Mouse (Mus musculus) frontal cortex, adult (tissue): ENCODE results near the gene Tmem106c.
A peak's percentile ranks its signal among the peaks of the same experiment; 100 is the strongest.

Experiments used
- ATAC-seq: cut with Nextera tagmentation; 2 replicates; pipeline ENCODE4 v1.9.2; 2017; ENCODE audit warnings: mild to moderate bottlenecking, moderate library complexity, mixed read lengths; ENCODE audit not compliant: low TSS enrichment

Gene Tmem106c

GRCm38 (mm10) chr15:97963989-97964835, at the start of gene Tmem106c:
Gene Tmem106c, plus strand, starts transcription at chr15:97964200.
- ATAC-seq, result peak; percentile 97

DNA sequence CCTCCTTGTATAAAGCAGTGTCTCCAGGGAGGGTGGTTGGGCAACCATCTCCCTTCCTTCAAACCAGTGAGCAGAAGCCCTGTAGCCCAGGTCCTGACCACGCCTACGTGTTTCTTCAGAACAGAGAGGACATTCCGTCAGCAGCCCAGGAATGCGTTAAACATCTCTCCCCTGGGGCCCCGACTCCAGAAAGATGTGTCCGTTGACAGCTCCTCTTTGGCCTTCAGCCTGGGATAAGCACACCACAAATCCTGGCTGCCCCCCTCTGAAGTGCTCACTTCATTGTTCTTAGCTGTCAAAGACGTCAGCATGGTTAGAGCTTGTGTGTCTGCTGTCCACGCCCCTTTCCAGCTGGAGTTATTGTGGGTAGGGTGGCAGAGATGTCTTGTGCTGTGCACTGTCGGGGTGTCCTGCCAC, 49.7 kb upstream of the Tmem106c start:
- ATAC-seq, result no peak

GRCm38 (mm10) chr15:97917994-97918393, 46.0 kb upstream of the Tmem106c start:
- no peak for ATAC-seq

- no peak for ATAC-seq
These were observed 44.8 kb upstream of the Tmem106c start for GRCm38 (mm10) chr15:97919217-97919616.

DNA sequence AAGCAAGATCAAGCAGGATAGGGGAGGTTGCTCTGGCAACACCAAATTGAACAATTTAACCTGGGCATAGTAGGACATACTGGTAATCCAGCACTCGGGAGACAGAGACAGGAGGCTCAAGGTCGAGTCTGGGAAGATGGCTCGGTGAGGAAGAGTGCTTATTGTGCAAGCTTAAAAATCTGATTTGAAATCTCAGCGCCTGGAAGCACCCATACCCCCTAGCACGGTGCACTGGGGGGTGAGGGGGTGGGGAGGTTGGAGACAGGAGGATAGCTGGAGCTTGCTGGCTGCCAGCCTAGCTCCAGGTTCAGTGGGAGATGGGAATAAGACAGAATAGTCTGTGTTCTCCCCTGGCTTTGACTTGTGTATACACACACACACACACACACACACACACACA, 43.7 kb upstream of the Tmem106c start:
- ATAC-seq, result no peak

DNA sequence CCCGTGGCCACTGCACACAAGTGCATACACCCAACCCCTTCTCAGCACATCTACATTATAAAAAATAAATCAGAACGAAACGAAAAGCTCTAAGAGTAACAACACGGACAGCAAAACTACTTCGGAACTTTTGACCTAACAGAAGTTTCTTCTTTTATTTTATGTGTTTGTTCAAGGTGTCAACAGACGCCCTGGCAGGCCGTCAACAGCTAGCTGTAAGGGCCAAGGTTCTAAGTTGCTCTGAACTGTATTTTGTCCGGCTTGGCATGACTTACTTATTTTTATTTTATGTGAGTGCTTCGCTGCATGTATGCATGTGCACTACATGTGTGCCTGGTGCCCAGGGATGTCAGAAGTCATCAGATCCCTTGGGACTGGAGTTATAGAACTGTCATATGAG, 42.2 kb upstream of the Tmem106c start:
- no peak for ATAC-seq

DNA sequence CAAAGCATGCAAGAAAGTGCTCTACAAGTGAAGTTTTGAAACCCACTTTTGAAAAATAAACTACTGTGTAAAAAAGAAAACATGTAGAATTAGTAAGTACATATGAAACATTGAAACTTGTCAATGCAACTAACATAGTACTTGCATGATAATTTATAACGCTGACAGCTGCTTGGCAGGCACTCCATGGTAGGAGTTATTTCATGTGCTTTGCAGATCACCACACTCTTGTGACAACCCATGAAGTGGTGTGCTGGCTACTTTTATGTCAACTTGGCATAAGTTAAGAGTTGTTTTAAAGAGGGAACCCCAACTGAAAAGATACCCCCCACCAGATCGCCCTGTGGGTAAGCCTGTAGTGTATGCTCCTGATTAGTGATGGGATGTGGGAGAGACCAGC, 41.6 kb upstream of the Tmem106c start:
- no peak for ATAC-seq

DNA sequence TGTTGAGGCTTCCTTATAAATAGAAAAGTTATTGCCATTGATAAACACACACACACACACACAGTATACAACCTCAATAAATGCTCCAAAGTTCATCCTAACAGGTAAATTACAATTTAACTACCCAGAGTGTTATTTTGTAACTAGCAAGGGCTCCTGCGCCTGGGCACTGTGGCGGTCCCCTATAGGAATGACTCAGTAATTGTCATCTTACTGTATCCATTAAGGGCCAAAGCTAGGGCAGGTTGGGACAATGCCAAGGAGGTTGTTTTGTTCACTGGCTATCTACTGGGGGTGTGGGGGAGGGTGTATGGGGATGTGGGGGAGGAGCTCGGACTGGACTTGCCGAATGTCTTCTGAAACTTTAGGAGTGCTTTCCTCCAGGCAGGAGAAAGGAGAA, 37.0 kb upstream of the Tmem106c start:
- ATAC-seq, result no peak

- peak; percentile 55; the same call in 1 of the 2 replicates for ATAC-seq
These were observed 36.2 kb upstream of the Tmem106c start for GRCm38 (mm10) chr15:97927821-97928220.

GRCm38 (mm10) chr15:97929259-97929824, 34.7 kb upstream of the Tmem106c start:
- ATAC-seq, result no peak

DNA sequence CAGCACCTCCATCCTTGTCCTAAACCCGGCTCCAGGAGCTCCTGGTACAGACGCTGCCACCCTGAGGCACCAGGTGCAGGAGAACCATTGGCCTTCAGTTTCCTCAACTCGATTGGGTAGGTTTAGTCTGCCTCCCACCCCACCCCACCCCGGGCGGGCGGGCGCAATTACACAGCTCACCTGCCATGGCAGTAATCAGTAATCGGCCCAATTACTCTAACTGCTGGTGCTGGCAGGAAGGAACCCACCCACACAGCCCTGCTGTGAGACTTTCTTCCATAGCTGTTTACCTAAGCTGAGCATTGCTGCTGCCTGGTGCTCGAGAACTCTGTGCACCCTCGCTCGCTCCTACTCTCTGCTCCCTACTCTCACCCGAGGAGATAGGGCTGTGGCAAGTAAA, 31.6 kb upstream of the Tmem106c start:
- no peak for ATAC-seq

- no peak for ATAC-seq
These were observed 25.4 kb upstream of the Tmem106c start for GRCm38 (mm10) chr15:97938580-97938979.

- ATAC-seq, result no peak
These were observed 23.9 kb upstream of the Tmem106c start for GRCm38 (mm10) chr15:97940088-97940487.

DNA sequence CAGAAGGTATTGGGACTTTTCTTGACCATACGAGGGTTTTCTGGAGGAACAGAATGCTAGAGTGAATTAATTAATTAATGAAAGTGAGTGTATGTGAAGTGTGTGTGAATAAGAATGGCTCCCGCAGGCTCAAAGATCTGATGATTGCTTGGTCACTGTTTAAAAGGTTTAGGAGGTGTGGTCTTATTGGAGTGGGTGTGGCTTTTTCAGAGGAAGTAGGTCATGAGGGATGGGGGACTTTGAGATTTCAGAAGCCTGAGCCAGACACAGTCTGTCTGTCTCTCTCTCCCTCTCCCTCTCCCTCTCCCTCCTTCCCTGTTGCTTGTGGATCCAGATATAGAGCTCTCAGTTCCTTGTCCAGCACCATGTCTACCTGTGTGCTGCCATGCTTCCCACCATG, 22.7 kb upstream of the Tmem106c start:
- no peak for ATAC-seq

GRCm38 (mm10) chr15:97942538-97942937, 21.5 kb upstream of the Tmem106c start:
- no peak for ATAC-seq

GRCm38 (mm10) chr15:97943356-97943755, 20.6 kb upstream of the Tmem106c start:
- no peak for ATAC-seq

GRCm38 (mm10) chr15:97944919-97945574, 19.0 kb upstream of the Tmem106c start:
- no peak for ATAC-seq

DNA sequence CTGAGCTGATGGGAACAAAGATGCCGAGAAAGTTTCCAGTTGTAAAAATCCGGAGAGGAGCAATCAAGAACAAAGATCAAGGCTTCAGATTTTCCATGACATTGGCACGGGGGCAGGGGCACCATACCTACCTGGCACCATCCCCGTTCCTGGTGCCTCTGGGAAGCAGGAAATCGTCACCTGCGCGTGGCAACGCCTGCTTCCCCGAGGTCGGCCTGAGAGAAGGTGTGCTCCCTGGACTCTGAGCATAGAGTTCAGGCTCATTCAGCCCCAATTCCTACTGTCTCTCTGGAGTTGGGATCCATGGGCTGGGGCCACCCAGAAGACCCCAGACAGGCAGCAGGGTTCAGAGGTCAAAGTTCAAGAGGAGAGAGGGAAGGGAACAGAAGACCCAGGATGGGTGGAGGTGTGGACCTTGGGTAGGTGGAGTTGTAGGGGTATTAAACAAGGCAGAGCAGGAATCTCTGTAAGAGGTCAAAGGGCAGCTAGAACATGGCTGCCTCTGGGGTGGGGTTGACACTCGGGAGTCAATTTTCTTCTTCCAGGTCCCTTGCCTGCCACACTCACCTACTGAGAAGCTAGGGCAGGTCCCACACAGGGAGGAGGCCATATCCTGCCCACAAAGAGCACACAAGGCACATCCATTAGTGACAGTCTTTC, 18.2 kb upstream of the Tmem106c start:
- no peak for ATAC-seq

DNA sequence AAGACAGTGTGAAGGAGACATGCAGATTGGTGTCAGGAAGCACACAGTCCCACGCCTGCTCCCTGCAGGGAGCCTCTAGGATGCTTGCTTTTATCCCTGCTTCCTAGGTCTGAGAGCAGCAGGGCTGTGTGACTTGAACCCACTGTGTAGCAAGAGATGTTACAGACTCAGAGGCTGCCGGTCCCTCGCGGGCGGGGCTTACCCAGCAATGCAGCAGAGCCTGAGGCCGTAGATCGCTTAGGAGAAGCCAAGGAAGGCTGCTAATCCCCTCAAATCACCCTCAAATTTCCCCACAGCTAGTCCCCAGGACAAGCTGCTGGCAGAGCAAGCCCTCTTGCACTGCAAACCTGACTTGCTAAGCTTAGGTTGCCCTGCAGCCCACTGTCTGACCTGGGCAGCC, 15.3 kb upstream of the Tmem106c start:
- ATAC-seq, result no peak

DNA sequence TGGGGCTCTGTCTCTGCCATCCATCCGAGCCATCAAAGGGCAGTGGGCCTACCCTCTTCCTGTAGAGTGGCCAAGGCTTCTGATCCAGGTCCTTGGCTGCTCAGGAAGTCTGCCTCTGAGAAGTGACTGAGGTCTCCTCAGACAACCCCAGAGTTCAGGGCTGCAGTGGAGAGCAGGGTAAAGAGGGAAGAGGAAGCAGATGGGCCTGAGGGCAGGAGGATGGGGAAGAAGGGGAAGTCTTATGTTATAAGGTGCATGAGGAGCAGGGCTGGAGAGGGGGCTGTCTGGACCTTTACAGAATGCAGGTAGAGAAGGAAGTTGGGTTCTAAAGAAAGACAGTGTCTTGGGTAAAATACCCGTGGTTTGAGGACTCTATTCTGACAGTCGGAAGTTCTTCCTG, 14.3 kb upstream of the Tmem106c start:
- no peak for ATAC-seq

- ATAC-seq, result peak; percentile 73
These were observed 13.8 kb upstream of the Tmem106c start for GRCm38 (mm10) chr15:97950240-97950639.

- ATAC-seq, result peak; percentile 53
These were observed 11.7 kb upstream of the Tmem106c start for GRCm38 (mm10) chr15:97952137-97952888.
